Mouse (Mus musculus): ENCODE measurements around the gene Ino80e.

The Ino80e gene

DNA sequence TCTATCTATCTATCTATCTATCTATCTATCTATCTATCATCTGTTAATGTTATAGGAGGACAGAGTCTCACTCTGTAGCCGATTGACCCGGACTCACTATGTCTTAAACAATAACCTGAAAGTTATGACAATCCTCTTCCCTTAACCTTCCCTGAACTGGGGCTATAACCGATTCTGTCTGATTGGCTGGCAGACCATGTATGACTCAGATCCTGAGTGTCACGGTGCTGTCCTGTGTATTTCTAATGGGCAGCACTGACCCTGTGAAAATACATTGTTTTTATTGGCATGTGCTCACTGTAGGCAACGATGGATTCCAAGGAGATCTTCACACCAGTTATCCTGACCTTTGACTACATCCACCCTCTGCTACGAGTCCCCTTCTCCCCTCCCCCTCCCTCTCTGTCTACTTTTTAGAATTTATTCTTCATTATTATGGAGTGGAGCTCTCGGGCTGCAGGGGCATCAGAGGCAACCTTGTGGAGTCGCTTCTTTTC, 46.4 kb downstream of the Ino80e start:
- DNase-seq (ENCODE audit: low spot score in 2 of 2) = no peak

DNA sequence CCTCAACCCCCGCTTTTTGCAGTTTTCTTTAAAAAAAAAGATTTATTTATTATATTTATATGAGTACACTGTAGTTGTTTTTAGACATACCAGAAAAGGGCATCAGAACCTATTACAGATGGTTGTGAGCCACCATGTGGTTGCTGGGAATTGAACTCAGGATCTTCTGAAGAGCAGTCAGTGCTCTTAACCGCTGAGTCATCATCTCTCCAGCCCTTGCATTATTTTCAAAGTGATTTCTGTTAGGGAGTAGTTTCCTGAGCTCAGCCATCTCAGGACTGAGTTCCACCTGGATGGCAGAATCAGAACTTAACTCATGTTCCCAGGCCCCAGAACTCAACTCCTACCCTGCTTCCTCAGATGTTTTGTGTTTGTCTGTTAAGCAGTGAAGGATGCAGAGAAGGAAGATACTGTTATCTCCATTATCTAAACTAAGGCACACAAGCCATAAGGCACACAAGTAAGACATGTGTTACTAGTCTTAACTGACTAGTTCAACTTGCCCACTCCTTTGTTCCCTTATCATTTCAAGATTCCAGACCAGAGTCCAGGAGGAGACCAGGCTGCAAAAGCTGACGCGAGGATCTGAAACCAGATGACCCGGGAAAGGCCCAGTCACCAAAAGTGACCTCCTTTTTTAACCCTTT, 52.3 kb downstream of the Ino80e start:
- DNase-seq (ENCODE audit: low spot score in 2 of 2) = no peak

DNA sequence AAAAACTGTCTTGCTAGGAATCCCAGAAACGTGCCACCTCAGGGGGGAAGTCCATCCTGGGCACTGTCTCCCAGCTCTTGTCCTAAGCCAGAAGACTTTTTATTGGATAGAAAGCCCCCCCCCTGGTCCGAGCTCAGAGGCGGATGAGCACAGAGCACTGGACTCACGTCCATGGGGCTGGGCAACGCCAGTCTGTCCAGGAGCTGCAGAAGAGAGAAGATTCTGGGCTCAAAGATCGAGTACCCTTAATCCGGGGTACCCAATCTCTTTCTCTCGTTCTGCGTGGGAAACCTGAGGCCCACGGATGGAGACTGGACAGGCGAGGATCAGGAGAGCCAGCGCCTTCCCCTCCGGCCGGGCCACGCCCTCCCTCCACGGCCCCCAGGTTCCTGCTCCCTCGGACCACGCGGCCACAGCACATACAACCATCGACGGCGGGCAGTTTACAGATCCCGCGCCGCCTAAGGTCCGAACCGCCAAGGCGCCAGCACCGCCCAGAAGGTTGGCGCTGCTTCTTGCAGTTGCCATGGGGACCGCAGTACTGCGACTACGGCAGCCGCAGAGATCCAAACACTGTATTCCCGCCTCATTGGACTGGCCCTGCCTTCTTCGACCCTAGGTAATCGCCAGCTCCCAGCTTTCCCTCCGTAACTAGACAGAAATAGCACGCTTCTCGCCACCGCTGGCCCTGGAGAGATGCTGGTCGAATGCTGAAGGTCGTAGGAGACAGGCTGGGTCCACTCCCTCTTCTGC, 53.3 kb downstream of the Ino80e start:
- DNase-seq (ENCODE audit: low spot score in 2 of 2) = peak; percentile 77 to 84

DNA sequence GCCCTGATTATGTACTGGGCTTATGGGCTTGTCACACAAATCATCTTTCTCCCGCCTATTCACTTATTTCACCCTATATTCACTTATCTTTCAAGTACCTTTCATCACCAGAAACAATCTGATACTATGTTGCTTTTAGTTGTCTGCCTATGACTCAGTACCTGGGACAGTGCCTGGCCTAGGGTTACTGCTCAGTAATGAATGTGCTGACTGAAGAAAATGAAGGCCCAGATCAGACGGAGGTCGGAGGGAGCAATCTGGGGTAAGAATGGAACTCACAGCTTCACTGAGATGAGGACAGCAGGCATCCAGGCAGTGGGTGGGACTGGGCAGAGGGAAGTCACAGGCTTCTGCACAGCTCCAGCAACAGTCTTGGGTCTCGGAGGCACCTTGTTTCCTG, 54.8 kb downstream of the Ino80e start:
- DNase-seq (ENCODE audit: low spot score in 2 of 2) = no peak

DNA sequence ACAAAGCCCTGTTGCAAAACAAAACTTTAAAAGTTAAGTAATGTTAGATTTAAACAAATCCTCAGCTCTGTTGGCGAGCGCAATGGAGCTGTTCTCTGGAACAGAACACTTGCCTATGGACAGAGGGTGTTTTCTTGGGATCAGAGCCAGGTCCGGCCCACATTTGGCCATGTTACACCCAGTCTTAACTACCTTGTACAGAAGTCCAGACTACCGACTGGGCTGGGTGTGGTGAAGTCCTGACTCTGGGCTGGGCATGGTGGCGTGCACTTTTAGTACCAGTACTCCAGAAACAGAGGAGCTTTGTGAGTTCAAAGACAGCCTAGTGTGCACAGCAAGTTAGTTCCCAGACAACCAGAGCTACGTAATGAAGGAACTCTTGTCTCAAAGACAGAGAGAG, 55.2 kb downstream of the Ino80e start:
- DNase-seq (ENCODE audit: low spot score in 2 of 2) = no peak

DNA sequence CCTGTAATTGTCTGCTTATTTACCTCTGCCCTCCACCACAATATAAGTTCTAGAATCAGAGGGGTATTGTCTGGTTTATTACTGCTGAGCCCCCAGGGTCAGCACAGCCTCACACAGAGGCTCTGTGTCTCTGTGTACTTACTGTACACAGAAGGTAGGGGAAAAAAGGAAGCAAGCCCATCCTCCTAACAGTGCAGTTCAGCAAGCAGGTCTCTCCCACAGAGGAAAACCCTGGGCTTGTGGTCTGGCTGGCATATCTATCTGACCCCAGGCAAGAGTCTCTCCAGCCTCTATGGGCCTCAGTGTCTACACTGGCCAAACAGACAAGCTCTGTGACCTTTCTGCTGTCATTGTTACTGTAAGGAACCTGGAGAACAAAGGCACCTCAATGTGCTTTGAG, 58.4 kb downstream of the Ino80e start:
- no peak for DNase-seq (ENCODE audit: low spot score in 2 of 2)

DNA sequence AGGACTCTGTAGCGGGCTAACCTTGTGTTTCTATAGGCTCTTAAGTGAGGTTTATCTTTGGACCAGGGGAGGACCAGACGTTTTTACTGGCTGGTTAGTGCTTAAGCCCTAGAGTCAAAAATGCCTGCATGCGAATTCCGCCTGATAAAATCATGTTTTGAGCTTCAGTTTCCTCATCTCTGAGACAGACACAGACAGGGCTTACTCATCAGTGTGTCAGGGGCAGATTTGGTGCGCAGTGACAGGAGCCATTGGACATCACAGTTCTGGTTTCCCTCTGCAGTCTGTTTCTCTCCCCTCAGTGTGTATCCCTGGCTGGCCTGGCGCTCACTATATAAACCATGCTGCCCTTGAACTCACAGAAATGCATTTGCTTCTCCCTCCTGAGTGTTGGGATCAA, 59.0 kb downstream of the Ino80e start:
- no peak for DNase-seq (ENCODE audit: low spot score in 2 of 2)

DNA sequence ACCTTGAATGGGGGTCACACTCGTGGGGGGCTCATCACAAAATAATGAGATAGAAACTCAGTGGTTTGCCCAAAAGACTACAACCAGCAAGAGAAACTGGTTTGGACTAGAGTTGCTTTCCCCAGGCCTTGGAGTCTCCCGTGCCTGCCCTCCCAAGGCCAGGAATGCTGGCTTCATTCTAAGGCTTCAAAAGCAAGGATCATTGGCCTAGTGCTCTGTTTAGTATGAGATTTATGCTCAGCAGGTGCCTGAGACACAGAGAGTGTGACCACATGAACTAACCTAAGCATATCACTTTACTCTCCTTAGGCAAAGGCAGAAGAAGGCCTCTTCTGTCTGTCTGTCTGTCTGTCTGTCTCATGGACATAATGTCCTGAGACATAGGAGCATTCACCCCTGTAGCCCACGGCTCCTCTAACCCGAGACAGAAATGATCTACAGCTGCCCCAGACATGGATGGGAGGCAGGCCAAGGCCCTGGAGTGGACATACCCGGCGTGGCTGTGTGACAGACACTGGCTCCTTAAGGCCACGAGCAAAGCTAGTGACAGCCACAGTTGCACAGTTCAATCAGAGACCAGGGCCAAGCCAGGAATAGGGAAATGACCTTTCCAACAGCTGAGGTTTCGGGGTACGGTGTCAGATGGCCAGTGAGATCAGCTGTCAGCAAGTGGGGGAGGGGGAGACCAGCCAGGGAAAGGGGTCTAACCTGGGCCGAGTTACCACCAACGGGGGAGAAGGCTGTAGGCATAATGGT, 59.9 kb downstream of the Ino80e start:
- no peak for DNase-seq (ENCODE audit: low spot score in 2 of 2)

DNA sequence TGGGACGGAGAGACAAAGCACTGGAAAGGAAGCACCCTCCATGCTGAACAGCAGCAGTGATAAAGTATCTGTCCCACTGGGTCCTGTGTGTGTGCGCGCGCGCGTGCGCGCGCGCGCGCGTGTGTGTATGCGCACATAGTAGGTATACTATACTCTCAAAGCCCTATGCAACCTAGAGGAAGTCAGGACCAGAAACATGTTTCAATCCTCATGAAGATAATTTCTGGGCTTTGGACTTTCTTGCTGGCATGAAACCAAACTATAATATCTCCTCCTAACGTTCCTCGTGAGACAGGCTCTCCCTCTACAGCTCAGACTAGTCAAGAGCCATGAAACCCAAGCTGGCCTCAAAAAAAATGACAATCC, 61.1 kb downstream of the Ino80e start:
- no peak for DNase-seq (ENCODE audit: low spot score in 2 of 2)

Data from spleen, postnatal 4 days (tissue).